Mouse (Mus musculus) lung, embryonic 14.5 days (tissue): ENCODE results near the gene Myl9. TPM values are rescaled to one million over a fixed set of nuclear protein-coding genes. Genes with fewer than 3 reads are reported as not detected.

Experiments used
- ATAC-seq: fragments of 200-750 bp; cut with Nextera tagmentation; 2 replicates; pipeline ENCODE4 v1.8.0; 2017; ENCODE audit warnings: mild to moderate bottlenecking, moderate TSS enrichment, moderate library complexity; ENCODE audit not compliant: insufficient read depth
- DNase-seq: peaks from one replicate; pipeline ENCODE4 v3.0.0-alpha.2; 2015
- H3K27ac ChIP-seq: fragments of 300-500 bp; sonication (generic); 2 replicates; pipeline ENCODE4 v1.5.1; 2014; ENCODE audit warnings: low read depth, mild to moderate bottlenecking, moderate library complexity
- H3K27me3 ChIP-seq: fragments of 300-500 bp; sonication (generic); 2 replicates; pipeline ENCODE4 v1.6.1; 2014; ENCODE audit warnings: low read length, control low read depth; ENCODE audit not compliant: insufficient read depth
- H3K36me3 ChIP-seq: fragments of 300-500 bp; sonication (generic); 2 replicates; pipeline ENCODE4 v1.6.1; 2014; ENCODE audit warnings: control low read depth; ENCODE audit not compliant: insufficient read depth
- H3K4me1 ChIP-seq: fragments of 300-500 bp; sonication (generic); 2 replicates; pipeline ENCODE4 v1.6.1; 2014; ENCODE audit warnings: antibody characterized with exemption, control low read depth; ENCODE audit not compliant: insufficient read depth
- H3K4me2 ChIP-seq: fragments of 300-500 bp; sonication (generic); 2 replicates; pipeline ENCODE4 v1.6.1; 2014; ENCODE audit warnings: mild to moderate bottlenecking
- H3K4me3 ChIP-seq: fragments of 300-500 bp; sonication (generic); 2 replicates; pipeline ENCODE4 v1.5.1; 2014; ENCODE audit warnings: low read depth, low read length
- H3K9ac ChIP-seq: fragments of 300-500 bp; sonication (generic); 2 replicates; pipeline ENCODE4 v1.6.1; 2014
- H3K9me3 ChIP-seq: fragments of 300-500 bp; sonication (generic); 2 replicates; pipeline ENCODE4 v1.6.1; 2016; ENCODE audit warnings: low read depth, low read length, control low read depth
- CTCF ChIP-seq: IDR thresholded peaks from 2 replicates; pipeline ENCODE4 v1.5.1; 2016; ENCODE audit warnings: antibody characterized with exemption, low read depth
- WGBS: fragments of 180-500 bp; shearing (Covaris S2); extraction: QIAGEN DNeasy Blood & Tissue Kit; methylation state at CpG from one replicate; pipeline ENCODE4 v1.1.7; 2014; 5-methylcytosine and 5-hydroxymethylcytosine counted together
- polyA plus RNA-seq: library from polyadenylated mRNA; unstranded; fragments of >200 nt; fragmentation: Nextera tagmentation; extraction: Ambion mirVana; gene quantifications from 2 replicates; pipeline ENCODE4 v1.2.1, GENCODE M21; 2014

Myl9 gene
- polyA plus RNA-seq, 1 experiment from 2014 or later, result 397 TPM

DNA sequence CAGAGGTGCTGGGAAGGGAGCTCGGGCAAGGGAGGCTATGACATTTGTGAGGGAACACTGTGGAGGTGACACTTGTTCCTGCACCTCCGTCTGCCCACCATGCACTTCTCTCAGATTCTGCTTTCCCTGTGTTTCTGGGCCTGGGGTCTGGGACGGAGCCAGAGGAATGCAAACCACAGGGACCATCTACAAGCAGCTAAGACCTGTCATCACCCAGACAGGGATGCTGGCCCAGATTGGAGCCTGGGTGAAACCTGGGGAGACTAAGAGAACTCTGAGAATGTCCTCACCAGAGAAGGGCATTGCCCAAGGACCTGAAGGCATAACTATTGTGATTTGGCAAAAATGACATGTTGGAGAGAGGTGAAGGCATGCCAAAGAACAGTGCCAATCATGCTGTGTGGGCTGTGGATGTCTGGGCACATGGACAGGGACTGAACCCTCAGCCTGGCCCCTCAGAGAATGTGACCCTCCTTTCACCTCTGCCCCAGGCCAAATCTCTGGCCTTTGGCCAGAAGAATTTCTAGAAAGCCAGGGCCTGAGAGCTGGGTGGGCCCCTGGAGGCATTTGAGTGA lies 39.4 kb upstream of the Myl9 start:
- DNase-seq (no peak), ATAC-seq (no peak)
- TF ChIP-seq CTCF, result no peak
- WGBS, result 51% methylated on average over 3 of the region's 3 CpGs
- H3K9ac ChIP-seq, result no peak overlapping the region
- H3K27me3 ChIP-seq, result no peaks in the 10 kb centered on the region
- 0 out of 2 replicates have a peak, but pooled peaks cover 7% of the 10 kb centered on the region for H3K4me1 ChIP-seq
- H3K4me2 ChIP-seq, result no peak overlapping the region
- no peak overlapping the region for H3K27ac ChIP-seq
- H3K9me3 ChIP-seq, result no peaks in the 10 kb centered on the region
- H3K4me3 ChIP-seq, result no peak overlapping the region
- no peaks in the 10 kb centered on the region for H3K36me3 ChIP-seq

DNA sequence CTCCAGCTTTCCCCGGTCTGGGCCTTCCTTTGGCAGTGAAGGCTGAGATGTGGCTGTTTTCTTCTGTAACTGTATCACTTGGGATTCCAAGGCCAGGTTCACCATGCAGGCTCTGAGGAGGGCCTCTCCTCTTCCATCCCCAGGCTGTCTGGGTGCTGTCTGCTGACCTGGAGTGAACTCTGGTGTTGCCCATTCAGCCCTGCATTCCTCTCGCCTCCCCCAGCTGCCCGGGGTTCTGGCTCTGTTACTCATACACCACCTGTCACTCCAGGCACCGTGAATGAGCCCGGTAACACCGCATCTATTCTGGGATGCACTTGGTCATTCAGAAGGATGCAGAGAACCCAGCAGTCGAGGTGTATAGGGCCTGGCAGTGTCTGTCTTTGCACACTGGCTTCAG lies 38.4 kb upstream of the Myl9 start:
- Histone ChIP-seq H3K4me3 (no peak overlapping the region), H3K9ac (no peak overlapping the region), H3K36me3 (no peaks in the 10 kb centered on the region), H3K4me1 (0 out of 2 replicates have a peak, but pooled peaks cover 11% of the 10 kb centered on the region), H3K9me3 (no peaks in the 10 kb centered on the region), H3K27ac (no peak overlapping the region), H3K4me2 (no peak overlapping the region), H3K27me3 (no peaks in the 10 kb centered on the region)
- no peak for TF ChIP-seq CTCF
- DNase-seq, result no peak
- ATAC-seq, result no peak
- WGBS, result 27% methylated on average over 7 of the region's 7 CpGs

DNA sequence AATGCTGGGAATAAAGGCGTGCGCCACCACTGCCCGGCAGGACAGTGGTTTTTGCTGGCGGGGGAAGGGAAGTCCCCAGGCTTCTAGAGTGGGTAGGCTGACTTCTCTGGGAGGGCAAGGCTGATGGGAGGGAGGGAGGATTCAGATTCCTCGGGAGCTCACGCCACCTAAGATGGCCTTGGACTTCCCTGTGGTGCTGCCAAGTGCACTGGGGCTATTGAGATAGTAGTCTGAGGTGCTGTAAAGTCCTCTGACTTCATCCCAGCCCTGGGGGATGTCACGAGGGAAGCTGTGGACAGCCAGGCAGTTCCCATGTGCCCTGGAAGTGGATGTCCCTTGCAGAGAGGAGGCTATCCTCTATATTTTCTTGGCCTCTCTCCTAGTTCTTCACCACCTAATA lies 37.2 kb upstream of the Myl9 start:
- WGBS, result 61% methylated on average over 7 of the region's 7 CpGs
- Histone ChIP-seq H3K27me3 (no peaks in the 10 kb centered on the region), H3K4me2 (no peak overlapping the region), H3K27ac (no peak overlapping the region), H3K9me3 (no peaks in the 10 kb centered on the region), H3K36me3 (no peaks in the 10 kb centered on the region), H3K4me1 (0 out of 2 replicates have a peak, but pooled peaks cover 11% of the 10 kb centered on the region), H3K9ac (no peak overlapping the region), H3K4me3 (no peak overlapping the region)
- no peak for TF ChIP-seq CTCF
- DNase-seq (no peak), ATAC-seq (no peak)

DNA sequence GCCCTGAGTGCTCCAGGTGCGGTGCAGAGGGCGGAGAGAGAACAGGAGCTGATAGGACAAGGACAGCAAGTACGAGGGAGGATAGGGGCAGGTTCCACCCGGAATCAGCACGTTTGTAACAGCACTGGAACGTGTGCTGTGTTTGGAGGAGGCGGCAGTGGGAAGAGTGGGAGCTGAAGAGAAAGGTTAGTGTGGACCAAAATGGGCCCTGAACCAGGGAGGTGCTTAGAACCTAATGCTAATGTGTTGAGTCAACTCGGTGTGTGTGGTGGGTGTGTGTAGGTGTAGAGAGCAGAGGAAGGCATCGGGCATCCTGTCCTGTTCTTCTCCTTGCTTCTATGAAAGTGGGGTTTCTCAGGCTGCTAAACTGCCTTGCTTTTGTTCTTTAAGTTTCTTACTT lies 34.0 kb upstream of the Myl9 start:
- no peak for TF ChIP-seq CTCF
- H3K27ac ChIP-seq, result no peak overlapping the region
- 70% methylated on average over 9 of the region's 9 CpGs for WGBS
- DNase-seq (no peak), ATAC-seq (no peak)
- H3K9me3 ChIP-seq, result no peaks in the 10 kb centered on the region
- no peak overlapping the region for H3K4me2 ChIP-seq
- H3K4me1 ChIP-seq, result 0 out of 2 replicates have a peak, but pooled peaks cover 6% of the 10 kb centered on the region
- no peak overlapping the region for H3K4me3 ChIP-seq
- H3K27me3 ChIP-seq, result no peaks in the 10 kb centered on the region
- peaks cover 11% of the 10 kb centered on the region; the same call in 1 of the 2 replicates for H3K36me3 ChIP-seq
- H3K9ac ChIP-seq, result peak overlapping the region; percentile 15; the same call in 1 of the 2 replicates

DNA sequence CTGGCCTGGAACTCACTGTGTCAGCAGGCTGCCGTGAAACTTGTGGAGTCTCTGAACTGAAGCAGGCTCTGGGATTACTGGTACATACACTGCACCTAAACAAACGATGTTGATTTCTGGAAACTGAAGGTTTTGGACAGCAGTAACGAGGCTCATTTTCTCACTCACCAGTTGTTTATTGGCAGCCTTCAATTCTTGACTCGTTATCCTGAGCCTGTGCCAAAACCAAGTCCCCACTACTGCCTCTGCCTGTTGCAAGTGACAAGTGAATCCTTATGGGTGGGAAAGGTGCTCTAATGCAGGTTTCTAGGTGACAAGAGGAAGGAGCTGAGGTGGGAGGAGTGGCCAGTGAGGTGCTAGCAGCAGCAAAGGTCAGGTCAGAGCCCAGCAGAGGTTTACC lies 33.2 kb upstream of the Myl9 start:
- peak overlapping the region; percentile 15; the same call in 1 of the 2 replicates for H3K9ac ChIP-seq
- no peak overlapping the region for H3K4me2 ChIP-seq
- no peak for TF ChIP-seq CTCF
- H3K27ac ChIP-seq, result no peak overlapping the region
- 0 out of 2 replicates have a peak, but pooled peaks cover 4% of the 10 kb centered on the region for H3K4me1 ChIP-seq
- ATAC-seq (no peak), DNase-seq (peak; percentile 44)
- no peak overlapping the region for H3K4me3 ChIP-seq
- H3K9me3 ChIP-seq, result no peaks in the 10 kb centered on the region
- H3K27me3 ChIP-seq, result no peaks in the 10 kb centered on the region
- WGBS, result 32% methylated on average over 4 of the region's 4 CpGs
- H3K36me3 ChIP-seq, result peaks cover 18% of the 10 kb centered on the region; the same call in 1 of the 2 replicates

DNA sequence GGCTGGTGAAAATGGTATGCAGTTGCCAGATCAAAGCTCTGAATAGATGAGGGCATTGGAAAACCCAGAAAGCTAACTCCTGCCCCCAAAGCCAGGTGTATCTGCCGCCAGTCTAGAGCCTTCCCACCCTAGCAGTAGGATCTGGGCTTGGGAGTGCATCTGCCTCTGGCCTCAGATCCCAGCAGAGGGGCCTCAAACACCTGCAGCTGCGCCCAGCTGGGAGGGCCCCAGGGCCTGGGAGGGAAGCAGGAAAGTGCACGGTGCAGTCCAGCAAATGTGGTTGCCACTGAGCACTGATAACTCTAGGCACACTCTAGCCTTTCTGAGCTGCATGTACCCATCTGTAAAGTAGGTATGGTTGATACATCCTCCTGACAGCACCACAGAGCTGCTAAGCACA lies 32.0 kb upstream of the Myl9 start:
- Histone ChIP-seq H3K4me3 (no peak overlapping the region), H3K4me1 (0 out of 2 replicates have a peak, but pooled peaks cover 4% of the 10 kb centered on the region), H3K27me3 (no peaks in the 10 kb centered on the region), H3K9me3 (no peaks in the 10 kb centered on the region), H3K4me2 (no peak overlapping the region), H3K36me3 (peaks cover 29% of the 10 kb centered on the region; the same call in 1 of the 2 replicates), H3K27ac (no peak overlapping the region), H3K9ac (no peak overlapping the region)
- TF ChIP-seq CTCF, result no peak
- 57% methylated on average over 3 of the region's 3 CpGs for WGBS
- ATAC-seq, result no peak
- DNase-seq, result no peak

DNA sequence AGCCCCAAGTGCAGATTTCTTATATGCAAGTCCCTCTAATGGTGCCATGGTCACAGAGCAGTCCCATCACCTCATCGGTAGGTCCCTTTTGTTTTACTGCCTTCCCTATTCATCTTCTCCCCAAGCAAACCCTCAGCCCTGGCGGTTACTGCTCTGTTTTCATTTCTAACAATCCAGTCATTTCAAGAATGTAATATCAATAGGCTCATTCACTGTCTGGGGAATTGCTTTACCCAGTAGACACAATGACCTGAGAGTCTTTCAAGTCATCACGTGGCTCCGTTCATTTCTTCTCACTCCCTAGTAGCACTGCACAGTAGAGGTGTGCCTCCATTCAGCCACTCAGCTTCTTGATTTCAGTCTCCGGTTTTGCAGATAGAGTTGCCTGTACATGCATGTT lies 30.8 kb upstream of the Myl9 start:
- WGBS, result 71% methylated on average over 5 of the region's 5 CpGs
- ATAC-seq, result no peak
- peaks cover 41% of the 10 kb centered on the region for H3K36me3 ChIP-seq

More for the DNA sequence above, 30.8 kb upstream of the Myl9 start:
- H3K9me3 ChIP-seq, result no peaks in the 10 kb centered on the region
- TF ChIP-seq CTCF, result no peak
- no peaks in the 10 kb centered on the region for H3K27me3 ChIP-seq
- H3K4me1 ChIP-seq, result 0 out of 2 replicates have a peak, but pooled peaks cover 4% of the 10 kb centered on the region
- no peak overlapping the region for H3K9ac ChIP-seq
- H3K4me2 ChIP-seq, result no peak overlapping the region
- no peak overlapping the region for H3K4me3 ChIP-seq
- no peak for DNase-seq
- no peak overlapping the region for H3K27ac ChIP-seq
